Mouse (Mus musculus) heart, adult 9 months (tissue): ENCODE measurements around the gene Ntm.
A peak's percentile ranks its signal among the peaks of the same experiment; 100 is the strongest.

ENCODE experiments used
- DNase-seq, 2 experiments: peaks; one replicate each; pipeline ENCODE4 v3.0.0; 2022; ENCODE audit warnings: low spot score in 2 of 2

Ntm gene

GRCm38 (mm10) chr9:29410728-29411407 is 552.1 kb downstream of the Ntm start:
- DNase-seq, result no peak

- no peak for DNase-seq
Observed at GRCm38 (mm10) chr9:29410284-29410683, 552.7 kb downstream of the Ntm start.

GRCm38 (mm10) chr9:29409216-29409907 is 553.6 kb downstream of the Ntm start:
- DNase-seq, result no peak

GRCm38 (mm10) chr9:29407954-29408353 is 555.0 kb downstream of the Ntm start:
- no peak for DNase-seq

GRCm38 (mm10) chr9:29406973-29407372 is 556.0 kb downstream of the Ntm start:
- no peak for DNase-seq

- no peak for DNase-seq
Observed at GRCm38 (mm10) chr9:29406046-29406445, 556.9 kb downstream of the Ntm start.

- DNase-seq, result no peak
Observed at GRCm38 (mm10) chr9:29400151-29400550, 562.8 kb downstream of the Ntm start.

GRCm38 (mm10) chr9:29396101-29396500 is 566.8 kb downstream of the Ntm start:
- DNase-seq, result no peak

- DNase-seq, result no peak
Observed at GRCm38 (mm10) chr9:29393136-29393535, 569.8 kb downstream of the Ntm start.

GRCm38 (mm10) chr9:29390796-29391517 is 572.0 kb downstream of the Ntm start:
- no peak for DNase-seq

GRCm38 (mm10) chr9:29389224-29389623 is 573.7 kb downstream of the Ntm start:
- no peak for DNase-seq

GRCm38 (mm10) chr9:29387136-29387535 is 575.8 kb downstream of the Ntm start:
- DNase-seq, result no peak

GRCm38 (mm10) chr9:29377172-29378002 is 585.6 kb downstream of the Ntm start:
- no peak for DNase-seq

GRCm38 (mm10) chr9:29371341-29371740 is 591.6 kb downstream of the Ntm start:
- DNase-seq, result no peak

GRCm38 (mm10) chr9:29369621-29370020 is 593.3 kb downstream of the Ntm start:
- no peak for DNase-seq

GRCm38 (mm10) chr9:29368291-29368690 is 594.6 kb downstream of the Ntm start:
- no peak for DNase-seq

GRCm38 (mm10) chr9:29357796-29358195 is 605.1 kb downstream of the Ntm start:
- no peak for DNase-seq

- no peak for DNase-seq
Observed at GRCm38 (mm10) chr9:29342303-29342702, 620.6 kb downstream of the Ntm start.

- DNase-seq, result no peak
Observed at GRCm38 (mm10) chr9:29341292-29341691, 621.6 kb downstream of the Ntm start.

- no peak for DNase-seq
Observed at GRCm38 (mm10) chr9:29335671-29336070, 627.3 kb downstream of the Ntm start.

- peak; percentile 2 to 27 for DNase-seq
Observed at GRCm38 (mm10) chr9:29332296-29333090, 630.4 kb downstream of the Ntm start.
